Mouse (Mus musculus) limb, embryonic 14.5 days (tissue): Measurements from ENCODE around the gene Opn1sw. TPM values are rescaled to one million over a fixed set of nuclear protein-coding genes. Genes with fewer than 3 reads are reported as not detected.

Experiments used
- ATAC-seq: fragments of 200-750 bp; cut with Nextera tagmentation; 2 replicates; pipeline ENCODE4 v1.8.0; 2017; ENCODE audit warnings: low read depth, moderate number of reproducible peaks, moderate TSS enrichment; ENCODE audit not compliant: low FRiP score
- DNase-seq: peaks from one replicate; pipeline ENCODE4 v3.0.0-alpha.2; 2015; ENCODE audit warnings: low spot score
- H3K27ac ChIP-seq: fragments of 300-500 bp; sonication (generic); replicated peaks from 2 replicates; pipeline ENCODE4 v1.5.1; 2014; ENCODE audit warnings: low read depth, mild to moderate bottlenecking, low read length, moderate library complexity, mixed read lengths
- H3K27me3 ChIP-seq: fragments of 300-500 bp; sonication (generic); 2 replicates; pipeline ENCODE4 v1.6.1; 2014; ENCODE audit warnings: low read length, mixed read lengths; ENCODE audit not compliant: control insufficient read depth, insufficient read depth
- H3K36me3 ChIP-seq: fragments of 300-500 bp; sonication (generic); 2 replicates; pipeline ENCODE4 v1.6.1; 2014; ENCODE audit warnings: mild to moderate bottlenecking, low read length, moderate library complexity, mixed read lengths; ENCODE audit not compliant: control insufficient read depth, insufficient read depth
- H3K4me1 ChIP-seq: fragments of 300-500 bp; sonication (generic); 2 replicates; pipeline ENCODE4 v1.6.1; 2014; ENCODE audit warnings: antibody characterized with exemption, low read length, mixed read lengths; ENCODE audit not compliant: control insufficient read depth, insufficient read depth
- H3K4me2 ChIP-seq: fragments of 300-500 bp; sonication (generic); replicated peaks from 2 replicates; pipeline ENCODE4 v1.6.1; 2014; ENCODE audit warnings: low read depth, mild to moderate bottlenecking, low read length, moderate library complexity; ENCODE audit not compliant: severe bottlenecking
- H3K4me3 ChIP-seq: fragments of 300-500 bp; sonication (generic); replicated peaks from 2 replicates; pipeline ENCODE4 v1.5.1; 2014; ENCODE audit warnings: low read length
- H3K9ac ChIP-seq: fragments of 300-500 bp; sonication (generic); 2 replicates; pipeline ENCODE4 v1.6.1; 2014; ENCODE audit warnings: mild to moderate bottlenecking, low read depth, low read length, moderate library complexity; ENCODE audit not compliant: severe bottlenecking
- H3K9me3 ChIP-seq: fragments of 300-500 bp; sonication (generic); 2 replicates; pipeline ENCODE4 v1.6.1; 2016; ENCODE audit warnings: low read length; ENCODE audit not compliant: control insufficient read depth
- POLR2A ChIP-seq: fragments of 200-500 bp; IDR thresholded peaks from 2 replicates; pipeline ENCODE4 v1.8.0; 2012; ENCODE audit warnings: inconsistent platforms, mild to moderate bottlenecking, moderate library complexity, borderline replicate concordance; ENCODE audit not compliant: insufficient read depth, insufficient read length; ENCODE audit errors: extremely low read depth
- WGBS: fragments of 180-500 bp; shearing (Covaris S2); extraction: QIAGEN DNeasy Blood & Tissue Kit; methylation state at CpG from one replicate; pipeline ENCODE4 v1.1.7; 2014; 5-methylcytosine and 5-hydroxymethylcytosine counted together
- polyA plus RNA-seq, 2 experiments: library from polyadenylated mRNA; depleted of rRNA in 1 of 2; stranded (reverse) in 1 of 2; unstranded in 1 of 2; fragments of >200 nt; fragmentation: Nextera tagmentation in 1 of 2; extraction: Ambion mirVana in 1 of 2; gene quantifications; 2 replicates each; pipeline versions ENCODE4 v1.2.1 to v1.2.3; 2012 to 2014

Opn1sw gene
- 1.3 and 2.1 TPM in 2 replicates for polyA plus RNA-seq (2012; rRNA removed)
- polyA plus RNA-seq (2014; fragmentation: Nextera tagmentation; extraction: Ambion mirVana), result 2.0 and 2.3 TPM in 2 replicates

DNA sequence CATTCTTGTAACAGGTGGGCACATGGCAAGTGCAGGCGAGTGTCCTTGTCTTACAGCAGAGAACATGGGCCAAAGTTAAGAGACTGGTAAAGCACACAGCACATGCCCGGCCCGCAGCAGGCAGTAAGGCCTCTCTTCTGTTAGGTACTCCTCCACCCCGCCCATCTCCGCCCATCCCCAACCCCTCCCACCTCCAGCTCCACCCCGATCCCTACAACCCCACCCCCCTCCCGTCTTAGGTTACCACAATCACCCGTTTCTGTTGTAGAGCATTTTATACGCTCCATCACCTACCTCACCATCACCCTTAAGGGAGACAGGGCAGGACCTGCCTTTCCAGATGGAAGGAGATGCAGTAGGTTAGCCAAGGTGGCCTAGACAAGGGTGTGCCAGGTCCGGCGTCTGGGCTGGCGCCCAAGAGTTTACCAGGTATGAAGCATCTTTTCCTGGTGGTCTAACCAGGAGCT, at the start of gene Opn1sw:
Gene Opn1sw, minus strand, starts transcription at position 417 of the 467 bp plus-strand sequence.
- H3K27ac ChIP-seq, result peak within 1 kb of the TSS; percentile 74
- peak within 1 kb of the TSS; percentile 52 for H3K9ac ChIP-seq
- peak; percentile 52 for DNase-seq
- H3K4me2 ChIP-seq, result peak within 1 kb of the TSS; percentile 52
- peak; percentile 67 for ATAC-seq
- no peak for TF ChIP-seq POLR2A
- H3K4me3 ChIP-seq, result peak within 1 kb of the TSS; percentile 42
- no peaks in the 10 kb centered on the region for H3K36me3 ChIP-seq
- peaks cover 12% of the 10 kb centered on the region; the same call in 1 of the 2 replicates for H3K4me1 ChIP-seq
- WGBS, result 3% methylated on average over 12 of the region's 12 CpGs
- H3K9me3 ChIP-seq, result no peaks in the 10 kb centered on the region
- H3K27me3 ChIP-seq, result no peaks in the 10 kb centered on the region

DNA sequence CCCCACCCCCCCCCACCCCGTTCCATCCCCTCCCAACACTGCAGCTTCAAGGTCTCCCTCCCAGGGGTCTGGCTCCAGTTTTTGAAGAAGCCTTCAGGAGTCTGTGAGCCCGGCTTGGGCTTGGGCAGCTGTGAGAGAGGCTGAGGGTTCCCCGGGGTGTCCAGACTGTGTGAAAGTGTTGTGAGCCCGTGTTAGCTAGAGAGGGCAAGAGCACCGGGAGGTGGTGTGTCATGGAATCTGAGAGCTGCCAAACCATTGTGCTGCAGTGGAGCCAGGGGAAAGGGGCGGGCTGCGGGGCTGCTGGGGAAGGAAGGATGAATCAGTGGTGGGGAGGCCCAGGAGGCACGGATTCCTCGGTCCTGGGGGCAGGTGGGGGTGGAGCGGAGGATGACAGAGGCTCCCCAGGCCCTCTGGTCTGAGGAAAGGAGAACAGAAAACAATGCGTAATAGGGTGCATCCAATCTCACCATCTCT, 48.2 kb upstream of the Opn1sw start:
- Histone ChIP-seq H3K4me2 (peak overlapping the region; percentile 63), H3K4me3 (peak overlapping the region; percentile 59), H3K27me3 (no peaks in the 10 kb centered on the region), H3K9me3 (no peaks in the 10 kb centered on the region), H3K27ac (peak overlapping the region; percentile 83), H3K4me1 (peaks cover 42% of the 10 kb centered on the region), H3K9ac (peak overlapping the region; percentile 53), H3K36me3 (peaks cover 33% of the 10 kb centered on the region)
- TF ChIP-seq POLR2A, result no peak
- WGBS, result 16% methylated on average over 11 of the region's 11 CpGs
- ATAC-seq (peak; percentile 16; the same call in 1 of the 2 replicates), DNase-seq (peak; percentile 66)

DNA sequence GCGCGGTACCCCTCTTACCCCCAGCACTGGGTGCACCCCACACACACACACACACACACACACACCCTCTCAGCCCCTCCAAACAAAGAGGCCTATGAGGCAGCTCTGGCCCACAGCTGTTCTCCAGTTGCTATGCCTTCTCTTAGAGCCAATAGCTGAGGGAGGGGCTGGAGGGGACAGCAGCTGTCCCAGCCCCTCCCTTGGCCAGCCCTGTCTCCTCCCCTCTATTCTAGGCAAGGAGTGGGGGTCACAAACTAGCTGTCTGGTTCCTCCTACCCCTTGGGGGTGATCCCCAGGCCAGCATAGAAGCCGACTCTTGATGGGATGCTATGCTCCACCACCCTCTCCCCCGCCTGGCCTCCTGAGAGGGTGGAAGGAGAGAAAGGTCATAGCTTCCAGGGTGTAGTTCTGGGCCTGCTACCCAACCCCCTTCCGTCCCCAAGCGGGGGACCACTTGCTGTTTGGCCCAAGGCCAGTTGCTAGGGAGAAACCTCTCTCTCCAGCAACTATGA, 47.7 kb upstream of the Opn1sw start:
- Histone ChIP-seq H3K27me3 (no peaks in the 10 kb centered on the region), H3K4me1 (peaks cover 42% of the 10 kb centered on the region), H3K9me3 (no peaks in the 10 kb centered on the region), H3K36me3 (peaks cover 28% of the 10 kb centered on the region), H3K9ac (peak overlapping the region; percentile 53), H3K4me3 (peak overlapping the region; percentile 59), H3K27ac (peak overlapping the region; percentile 83), H3K4me2 (peak overlapping the region; percentile 63)
- 16% methylated on average over 4 of the region's 6 CpGs for WGBS
- no peak for TF ChIP-seq POLR2A
- DNase-seq (peak; percentile 87), ATAC-seq (peak; percentile 71)

DNA sequence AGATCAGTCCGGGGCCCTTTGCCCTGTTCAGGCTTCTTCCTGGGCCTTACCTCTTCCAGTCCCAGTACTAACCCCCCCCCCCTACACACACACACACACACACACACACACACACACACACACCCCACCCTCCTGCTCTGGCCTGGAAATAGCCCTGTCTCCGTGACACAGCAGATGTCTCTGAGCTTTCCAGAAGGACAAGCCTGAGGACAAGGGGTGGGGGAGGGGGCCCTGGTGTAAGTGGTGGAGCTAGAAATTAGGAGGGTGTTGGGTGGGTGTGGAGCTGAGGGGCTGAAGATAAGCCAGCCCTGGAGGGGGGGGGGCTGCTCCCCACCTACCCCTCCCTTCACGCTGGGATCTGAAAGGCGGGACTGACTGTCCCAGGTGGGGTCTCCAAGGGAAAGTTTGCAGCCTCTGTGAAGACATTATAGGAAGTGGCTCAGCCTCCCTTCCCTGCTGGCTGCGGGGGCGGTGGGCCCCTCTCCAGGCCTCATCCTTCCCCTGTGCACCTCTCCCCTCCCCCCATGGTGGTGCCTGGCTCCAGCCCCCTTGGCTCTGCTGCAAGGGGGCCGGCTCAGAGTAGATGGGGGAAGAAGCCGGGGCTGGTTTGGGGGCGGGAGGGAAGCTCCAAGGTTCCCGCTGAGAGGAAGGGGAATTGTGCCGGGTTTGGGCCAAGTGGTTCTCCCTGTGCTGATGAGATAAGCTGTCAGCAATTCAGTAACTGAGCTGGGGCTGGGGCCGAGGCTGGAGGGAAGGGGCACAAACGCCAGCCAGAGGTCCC, 46.8 kb upstream of the Opn1sw start:
- ATAC-seq, result peak; percentile 69
- peak overlapping the region; percentile 59 for H3K4me3 ChIP-seq
- peak overlapping the region; percentile 63 for H3K4me2 ChIP-seq
- H3K4me1 ChIP-seq, result peaks cover 42% of the 10 kb centered on the region
- H3K27me3 ChIP-seq, result no peaks in the 10 kb centered on the region
- peak overlapping the region; percentile 83 for H3K27ac ChIP-seq
- TF ChIP-seq POLR2A, result no peak
- DNase-seq, result peak; percentile 82
- 6% methylated on average over 10 of the region's 13 CpGs for WGBS
- H3K36me3 ChIP-seq, result peaks cover 20% of the 10 kb centered on the region
- no peaks in the 10 kb centered on the region for H3K9me3 ChIP-seq
- peak overlapping the region; percentile 58 for H3K9ac ChIP-seq
